Mouse (Mus musculus): ENCODE measurements around the gene Vmn1r60.
"Not testable (repeated sequence)": the region's sequence is repeated elsewhere in the genome, so short reads cannot be mapped to it uniquely, and the experiment has no call there.

Vmn1r60 gene

DNA sequence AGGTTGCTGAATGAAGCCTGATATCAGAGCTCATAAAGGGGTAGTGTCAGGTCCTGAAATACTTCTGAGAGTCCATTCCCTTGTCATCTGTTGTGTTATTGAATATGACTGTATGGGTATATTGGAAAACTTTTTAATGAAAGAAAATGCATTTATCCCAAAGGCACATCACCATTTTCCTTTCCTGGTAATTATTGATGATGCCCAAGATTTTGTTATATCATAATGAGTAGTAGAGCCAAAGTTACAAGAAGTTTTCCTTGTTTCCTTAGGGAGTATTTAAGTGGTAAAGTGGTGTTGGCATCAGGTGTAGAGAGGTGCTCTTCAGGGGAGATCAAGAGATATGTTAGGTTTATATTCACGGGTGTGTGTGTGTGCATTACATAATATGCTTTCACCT lies at the start of gene Vmn1r60:
Vmn1r60 (minus strand) TSS at position 101 of the 400 bp plus-strand sequence.
- not testable (repeated sequence) for DNase-seq

DNA sequence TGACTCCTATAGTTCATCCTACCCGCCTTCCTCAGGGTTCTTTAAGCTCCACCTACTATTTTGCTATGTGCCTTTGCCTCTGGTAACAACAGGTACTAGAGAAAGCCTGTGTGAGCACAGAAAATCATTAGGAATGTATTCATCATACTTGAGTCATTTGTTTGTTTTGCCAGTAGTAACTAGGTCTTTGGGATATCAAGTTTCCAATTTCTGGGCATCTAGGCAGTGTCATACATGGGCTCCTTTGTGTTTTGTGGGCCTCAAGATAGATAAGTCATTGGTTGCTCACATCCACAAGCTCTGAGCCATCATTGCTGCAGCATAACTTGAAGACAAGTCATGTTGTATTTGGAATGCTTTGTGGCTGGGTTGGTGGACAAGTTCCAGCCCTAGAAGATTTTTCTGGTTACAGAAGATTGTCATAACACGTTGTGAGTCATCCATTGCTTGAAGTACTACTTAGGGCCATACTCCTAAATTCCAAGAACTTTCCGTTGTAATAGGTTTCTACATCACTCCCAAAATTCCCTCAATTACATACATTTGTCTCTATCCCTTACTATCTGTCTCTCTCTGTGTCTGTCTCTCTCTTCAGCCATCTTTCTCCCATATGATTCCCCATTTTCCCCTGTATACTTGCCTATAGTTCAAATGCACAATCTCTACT lies 6.2 kb downstream of the Vmn1r60 start:
- not testable (repeated sequence) for DNase-seq

DNA sequence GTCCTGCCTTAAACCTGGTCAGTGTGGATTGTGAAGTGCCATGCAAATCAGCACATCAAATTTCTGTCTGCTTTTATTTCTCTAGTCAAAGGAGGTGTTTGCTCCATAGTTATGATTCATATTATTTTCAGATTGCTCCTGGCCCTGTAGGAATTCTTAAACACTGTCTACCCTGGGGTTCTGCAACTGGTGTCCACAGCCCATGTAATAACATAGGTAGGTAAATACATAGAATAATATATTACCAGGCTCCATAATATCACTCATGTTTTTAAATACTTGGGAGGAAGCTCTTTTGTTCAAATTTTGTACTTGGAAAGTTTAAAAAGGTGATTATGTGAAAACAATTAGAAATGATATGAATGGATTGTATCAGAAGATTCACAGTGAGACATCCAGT lies 53.3 kb downstream of the Vmn1r60 start, which contains the start of gene Vmn2r28:
Vmn2r28 (minus strand) TSS at position 101 of the 400 bp plus-strand sequence.
- DNase-seq = not testable (repeated sequence)

Measured in cerebellum, adult 9-10 months (tissue).